Mouse (Mus musculus) T-helper 17 cell (primary cell): Measurements from ENCODE around the gene Gm49378.

ENCODE experiments used
- in situ Hi-C, 2 experiments: fragments of 300-600 bp; cut with MboI, MseI; formaldehyde crosslinking; loops; 1 replicate in 1 of 2; 2 replicates in 1 of 2; pipeline ENCODE4 v1.15.1; 2025; ENCODE audit warnings: high pct_unique_total_duplicates in 2 of 2

Gene Gm49378

GRCm38 (mm10) chr14:55590748-55591330 lies 46.9 kb downstream of the Gm49378 start, which contains the start of gene Psme2:
Psme2 (minus strand) TSS chr14:55591113.
- in situ Hi-C loops, result no loop called here

GRCm38 (mm10) chr14:55589771-55590448 lies 47.8 kb downstream of the Gm49378 start:
- in situ Hi-C loops, result no loop called here

DNA sequence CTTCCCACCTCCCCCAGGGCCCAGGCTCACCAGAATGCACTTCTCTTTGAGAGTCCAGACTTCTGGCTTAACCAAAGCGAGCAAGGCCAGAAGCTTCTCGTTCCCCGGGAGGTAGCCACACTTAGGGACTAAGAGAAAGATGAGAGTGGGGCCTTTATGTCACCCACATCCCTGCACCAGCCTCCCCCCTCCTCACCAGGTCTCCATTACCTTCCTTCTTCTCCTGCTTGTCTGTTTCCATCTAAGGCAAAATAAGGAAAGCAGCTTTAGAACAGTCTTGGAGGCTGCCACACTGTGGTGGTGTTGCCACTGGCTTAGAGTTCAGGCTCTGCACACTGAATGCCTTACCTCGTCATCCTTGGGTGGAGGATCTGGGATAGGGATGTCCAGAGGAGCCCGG lies 48.4 kb downstream of the Gm49378 start:
- in situ Hi-C loops, result no loop called here

- in situ Hi-C loops, result no loop called here
These were observed 51.5 kb downstream of the Gm49378 start for GRCm38 (mm10) chr14:55586149-55586548.

DNA sequence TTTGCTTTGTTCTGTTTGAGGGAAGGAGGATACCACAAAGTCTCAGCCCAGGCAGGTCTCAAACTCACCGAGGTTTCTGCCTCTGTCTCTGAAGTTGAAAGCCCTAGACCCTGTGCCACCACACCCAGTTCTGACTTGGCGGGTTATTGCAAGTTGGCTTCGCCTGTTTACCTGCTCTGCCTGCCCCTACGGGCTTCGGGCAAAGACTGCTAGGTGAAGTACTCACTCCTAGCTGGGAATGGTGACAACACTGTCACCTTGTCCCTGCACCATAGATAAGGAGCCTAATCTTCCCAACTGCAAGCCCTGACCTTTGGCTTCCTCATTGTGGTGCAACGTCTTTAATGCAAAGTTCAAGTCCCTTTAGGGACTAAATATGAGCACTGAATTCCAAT lies 52.1 kb downstream of the Gm49378 start:
- in situ Hi-C loops, result no loop called here

- in situ Hi-C loops, result no loop called here
These were observed 52.8 kb downstream of the Gm49378 start, which contains the start of gene Emc9 for GRCm38 (mm10) chr14:55584702-55585565. Emc9 (minus strand) TSS chr14:55585302.

DNA sequence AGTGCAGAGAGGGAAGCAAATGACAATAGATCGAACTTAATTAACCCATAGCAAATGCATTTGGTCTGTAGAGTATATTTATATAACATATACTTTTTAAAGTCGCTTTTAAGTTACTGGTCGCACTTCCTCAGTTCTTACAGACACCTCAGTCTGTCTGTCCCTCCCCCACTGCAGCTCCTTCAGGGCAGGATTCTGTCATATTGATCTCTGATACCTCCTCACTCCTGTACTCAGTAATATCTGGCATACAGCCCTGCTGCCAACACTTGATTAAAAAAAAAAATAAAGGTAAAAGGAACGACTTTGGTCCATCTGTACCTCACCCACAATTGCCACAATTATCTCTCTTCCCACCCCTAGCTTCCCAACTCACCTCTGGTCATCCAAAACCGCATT lies 53.4 kb downstream of the Gm49378 start:
- in situ Hi-C loops, result no loop called here

DNA sequence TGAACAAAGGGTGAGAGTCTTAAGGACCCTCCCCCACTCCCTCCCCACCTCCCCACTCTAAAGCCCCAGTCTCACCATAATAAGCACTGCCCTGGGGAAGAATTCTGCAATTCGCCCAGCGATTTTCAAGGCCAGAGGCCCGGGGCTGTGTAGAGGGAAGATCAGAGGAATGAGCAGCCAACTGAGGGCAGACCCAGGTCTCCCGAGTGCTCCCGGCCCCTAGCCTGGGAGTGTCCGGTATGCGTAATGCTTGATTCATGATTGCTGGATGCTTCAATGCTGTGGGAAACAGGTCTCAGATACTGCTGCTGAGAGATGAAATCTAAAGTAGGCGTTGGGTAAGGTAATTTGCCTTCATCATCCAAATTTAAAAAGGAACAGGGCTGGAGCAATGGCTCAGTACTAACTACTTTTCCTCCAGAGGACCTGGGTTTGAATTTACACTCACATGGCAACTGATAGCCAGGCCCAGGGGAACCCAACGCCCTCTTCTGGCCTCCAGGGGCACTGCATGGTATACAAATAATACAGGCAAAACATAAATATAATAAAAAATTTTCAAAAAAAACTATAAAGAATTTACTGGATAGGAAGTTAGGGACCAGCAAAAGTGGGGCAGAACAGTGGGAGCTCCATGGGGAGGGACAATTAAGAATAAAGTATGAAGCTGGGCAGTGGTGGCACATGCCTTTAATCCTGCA lies 55.6 kb downstream of the Gm49378 start:
- in situ Hi-C loops, result no loop called here

DNA sequence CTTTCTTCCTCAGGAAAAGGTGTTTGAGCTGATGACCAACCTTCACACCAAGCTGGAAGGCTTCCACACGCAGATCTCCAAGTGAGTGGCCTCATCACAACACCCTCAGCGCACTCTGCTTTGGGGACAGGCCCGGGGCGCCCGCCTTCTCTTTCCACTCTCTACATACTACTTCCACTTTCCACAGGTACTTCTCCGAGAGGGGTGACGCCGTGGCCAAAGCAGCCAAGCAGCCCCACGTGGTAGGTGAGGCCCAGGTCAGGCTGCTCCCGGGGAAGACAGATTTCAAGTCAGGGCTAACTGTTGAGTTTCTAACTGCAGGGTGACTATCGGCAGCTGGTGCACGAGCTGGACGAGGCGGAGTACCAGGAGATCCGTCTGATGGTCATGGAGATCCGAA lies 57.0 kb downstream of the Gm49378 start:
- in situ Hi-C loops, result no loop called here

DNA sequence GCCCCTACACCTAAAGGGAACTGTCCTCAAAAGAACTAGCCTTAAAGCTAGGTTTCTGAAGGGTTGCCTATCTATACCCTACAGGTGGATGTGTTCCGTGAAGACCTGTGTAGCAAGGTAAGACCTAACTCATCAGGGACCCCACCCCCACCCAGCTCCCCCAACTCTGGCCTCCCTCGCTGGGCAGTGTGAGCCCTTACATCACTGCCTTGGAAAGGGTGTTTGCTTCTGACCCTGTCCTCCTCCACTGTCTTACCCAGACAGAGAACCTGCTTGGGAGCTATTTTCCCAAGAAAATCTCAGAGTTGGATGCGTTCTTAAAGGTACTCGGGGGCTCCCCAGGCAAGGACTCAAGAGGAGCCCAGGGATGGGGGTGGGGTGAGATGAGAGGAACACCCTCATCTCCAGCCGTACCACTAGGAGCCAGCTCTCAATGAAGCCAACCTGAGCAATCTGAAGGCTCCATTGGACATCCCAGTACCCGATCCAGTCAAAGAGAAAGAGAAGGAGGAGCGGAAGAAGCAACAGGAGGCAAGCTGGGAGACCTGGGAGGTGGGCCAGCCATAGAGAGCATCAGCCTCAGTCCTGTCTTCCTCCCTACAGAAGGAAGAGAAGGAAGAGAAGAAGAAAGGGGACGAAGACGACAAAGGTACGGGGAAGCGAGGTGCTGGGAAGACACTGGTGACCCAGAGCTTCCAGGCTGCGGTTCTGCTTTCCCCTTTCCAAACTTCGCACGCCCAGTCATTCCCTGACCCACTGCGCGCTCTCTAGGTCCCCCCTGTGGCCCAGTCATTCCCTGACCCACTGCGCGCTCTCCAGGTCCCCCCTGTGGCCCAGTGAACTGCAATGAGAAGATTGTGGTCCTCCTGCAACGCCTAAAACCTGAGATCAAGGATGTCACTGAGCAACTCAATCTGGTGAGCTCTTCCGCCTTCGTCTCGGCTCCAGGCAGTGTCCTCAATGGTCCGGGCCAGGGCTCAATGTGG lies 57.9 kb downstream of the Gm49378 start:
- in situ Hi-C loops, result no loop called here
